Mouse (Mus musculus): ENCODE data around the gene Surf2. TPM values are rescaled to one million over a fixed set of nuclear protein-coding genes. Genes with fewer than 3 reads are reported as not detected.

The Surf2 gene
- total and polyA plus RNA-seq, 3 experiments = 28.7 to 77.1 (median 43.9) TPM

GRCm38 (mm10) chr2:26933304-26934055 is 17.3 kb downstream of the Surf2 start, which contains the start of the genes Surf4 and Stkld1 (continued):
- TF ChIP-seq HCFC1 (IDR thresholded peaks at IDR 0.05; ENCODE audit: low read depth, low read length) (peak; percentile 62), ZNF384 (IDR thresholded peaks at IDR 0.05; ENCODE audit: low read depth, low read length) (no peak), MAX (IDR thresholded peaks at IDR 0.05; ENCODE audit: low read length) (no peak), MEF2A (IDR thresholded peaks at IDR 0.05; ENCODE audit: borderline replicate concordance, low read depth, low read length) (peak; percentile 40; the same call in 1 of the 2 replicates), RCOR1 (conservative IDR thresholded peaks at IDR 0.05; ENCODE audit: low read depth, low read length) (no peak), MXI1 (IDR thresholded peaks at IDR 0.05; ENCODE audit: low read depth, low read length) (no peak), POLR2AphosphoS2 (IDR thresholded peaks at IDR 0.05; ENCODE audit: low read depth, low read length) (peak; percentile 67; the same call in 1 of the 2 replicates), GABPA (IDR thresholded peaks at IDR 0.05; ENCODE audit: insufficient replicate concordance, low read depth, low read length) (no peak), KAT2A (IDR thresholded peaks at IDR 0.05; ENCODE audit: insufficient replicate concordance, low read length) (0 out of 2 replicates have a peak, but pooled peaks have one; percentile 42), MYC (IDR thresholded peaks at IDR 0.05; ENCODE audit: low read depth, low read length) (no peak), EP300 (IDR thresholded peaks at IDR 0.05; ENCODE audit: low read length) (no peak), CTCF (conservative IDR thresholded peaks at IDR 0.05 in 1 of 2, IDR thresholded peaks at IDR 0.05 in 1 of 2; ENCODE audit: low read depth in 2 of 2, low read length in 2 of 2) (no peak), IRF4 (IDR thresholded peaks at IDR 0.05; ENCODE audit: low read depth, low read length) (no peak), ELF1 (IDR thresholded peaks at IDR 0.05; ENCODE audit: low read depth, low read length) (peak; percentile 66), USF1 (IDR thresholded peaks at IDR 0.05; ENCODE audit: low read depth, low read length) (no peak)

- no peaks in the 10 kb centered on the region for H3K27me3 ChIP-seq (replicated peaks)
- H3K4me2 ChIP-seq (ENCODE audit: insufficient read depth, low read depth, poor library complexity, severe bottlenecking) = no peak overlapping the region
- DNase-seq (ENCODE audit: extremely low read depth) = no peak
- H3K4me3 ChIP-seq (replicated peaks in 1 of 3; ENCODE audit: low read depth in 2 of 3, low read length in 2 of 3, poor library complexity in 1 of 3) = no peak overlapping the region
- H3K4me1 ChIP-seq (ENCODE audit: control insufficient read depth in 1 of 2, insufficient read depth in 2 of 2) = peaks cover 31 to 62% of the 10 kb centered on the region in 2 experiments
- peaks cover 27% of the 10 kb centered on the region for H3K79me2 ChIP-seq (replicated peaks; ENCODE audit: control insufficient read depth, extremely low read depth, insufficient read depth, poor library complexity, severe bottlenecking)
- in situ Hi-C loops (cut with MboI; ENCODE audit: low pct_ligation_motif_present, low pct_unique_long_range_greater_than_20kb, low sequenced_read_pairs) (no loop called here), dilution Hi-C loops (cut with MboI; ENCODE audit: extremely low pct_ligation_motif_present, extremely low pct_unique_long_range_greater_than_20kb, low sequenced_read_pairs) (no loop called here)
- no peaks in the 10 kb centered on the region for H3K9me3 ChIP-seq (replicated peaks; ENCODE audit: low read length)
- TF ChIP-seq RAD21 (IDR thresholded peaks at IDR 0.05; ENCODE audit: low read depth, low read length) (no peak), BHLHE40 (IDR thresholded peaks at IDR 0.05; ENCODE audit: low read depth, low read length) (0 out of 2 replicates have a peak, but pooled peaks have one; percentile 18), POLR2AphosphoS2 (IDR thresholded peaks at IDR 0.05; ENCODE audit: low read depth, low read length) (no peak), IRF4 (IDR thresholded peaks at IDR 0.05; ENCODE audit: low read depth, low read length) (0 out of 2 replicates have a peak, but pooled peaks have one; percentile 15), EP300 (IDR thresholded peaks at IDR 0.05; ENCODE audit: low read length) (0 out of 2 replicates have a peak, but pooled peaks have one; percentile 17), KAT2A (IDR thresholded peaks at IDR 0.05; ENCODE audit: insufficient replicate concordance, low read length) (no peak), PAX5 (IDR thresholded peaks at IDR 0.05; ENCODE audit: low read length) (no peak), CTCF (conservative IDR thresholded peaks at IDR 0.05 in 1 of 2, IDR thresholded peaks at IDR 0.05 in 1 of 2; ENCODE audit: low read depth in 2 of 2, low read length in 2 of 2) (no peak)
- H3K27ac ChIP-seq (ENCODE audit: insufficient read depth, low read depth) = no peak overlapping the region
- peaks cover 6 to 15% of the 10 kb centered on the region in 2 experiments for H3K36me3 ChIP-seq (replicated peaks in 1 of 2; ENCODE audit: control insufficient read depth in 1 of 2, insufficient read depth in 1 of 2, low read length in 1 of 2)
- no peak overlapping the region for H3K9ac ChIP-seq (ENCODE audit: insufficient read depth, low read depth)
Measured at GRCm38 (mm10) chr2:26935286-26935685, 19.1 kb downstream of the Surf2 start.

Data from CH12.LX (cell line).